Mouse (Mus musculus): ENCODE measurements around the gene Eps8.

Eps8 gene

DNA sequence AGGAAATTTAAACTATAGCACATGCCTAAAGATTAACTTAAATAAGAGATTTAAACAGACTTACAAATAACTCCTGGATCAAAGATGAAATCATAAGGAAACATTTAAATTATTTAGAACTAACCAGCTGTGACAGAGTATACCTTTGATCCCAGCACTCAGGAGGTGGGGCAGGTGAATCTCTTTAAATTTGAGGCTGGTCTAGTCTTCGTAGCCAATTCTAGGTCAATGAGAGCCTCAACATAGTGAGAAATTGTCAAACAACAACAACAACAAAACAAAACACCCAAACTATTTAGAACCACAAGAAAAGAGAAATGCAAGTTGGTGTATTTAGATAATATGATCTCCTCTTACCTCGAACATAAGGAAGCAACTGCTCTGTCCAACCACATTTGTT is at the start of gene Eps8:
TSS of gene Eps8 (minus strand) at position 101 of the 400 bp plus-strand sequence.
- no peak for DNase-seq (ENCODE audit: low read depth)

DNA sequence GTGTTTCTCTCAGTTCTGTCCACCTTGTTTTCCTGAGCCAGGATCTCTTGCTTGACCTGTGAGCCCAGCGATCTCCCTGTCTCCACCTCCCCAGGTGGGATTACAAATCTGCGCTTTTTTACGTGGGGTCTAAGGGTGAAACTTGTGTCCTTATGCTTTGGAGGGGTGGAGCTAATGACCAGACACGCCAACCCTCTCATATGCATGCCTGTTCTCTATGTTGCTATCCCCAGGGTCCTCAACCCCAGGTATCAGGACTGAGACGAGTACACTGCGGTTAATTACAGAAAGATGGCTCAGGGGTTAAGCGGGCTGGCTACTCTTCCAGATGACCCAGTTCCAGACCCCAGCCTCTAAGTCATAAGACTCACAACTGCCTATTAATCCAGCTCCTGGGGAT is 48.8 kb upstream of the Eps8 start:
- DNase-seq (ENCODE audit: low read depth): no peak

DNA sequence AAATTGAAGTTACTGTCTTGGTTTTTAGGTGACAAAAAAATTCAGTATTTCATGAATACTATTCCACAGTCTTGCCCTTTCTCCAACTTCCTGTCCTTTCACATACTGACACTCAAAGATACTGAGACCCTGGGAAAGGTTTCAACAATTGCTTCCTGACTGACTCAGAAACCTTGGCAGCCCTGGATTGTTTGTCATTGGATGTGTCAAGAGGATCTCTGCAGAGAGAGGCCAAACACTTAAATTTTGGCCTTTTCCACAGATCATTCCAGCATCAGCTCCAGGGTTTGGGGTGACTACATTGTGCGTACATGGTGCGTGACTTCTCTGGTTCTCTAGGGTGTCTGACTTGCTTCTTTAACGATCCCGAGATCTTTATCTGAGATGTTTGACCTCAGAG is 48.2 kb upstream of the Eps8 start:
- DNase-seq (ENCODE audit: low read depth): peak; percentile 85

DNA sequence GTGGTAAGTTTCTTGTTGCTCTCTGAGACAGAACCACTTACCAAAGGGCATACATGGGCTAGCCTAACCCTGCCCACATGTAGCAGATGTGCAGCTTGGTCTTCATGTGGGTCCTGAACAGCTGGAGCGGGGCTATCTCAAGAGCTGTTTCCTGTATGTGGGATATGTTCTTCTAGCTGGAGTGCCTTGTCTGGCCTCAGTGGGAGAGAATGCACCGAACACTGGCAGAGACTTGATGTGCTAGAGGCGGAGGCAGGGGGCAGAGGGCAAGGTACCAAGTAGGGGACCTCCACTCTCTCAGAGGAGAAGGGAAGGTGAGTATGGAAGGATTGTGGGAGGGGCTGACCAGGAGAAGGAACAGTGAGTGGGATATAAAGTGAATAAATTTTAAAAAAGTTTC is 47.5 kb upstream of the Eps8 start:
- no peak for DNase-seq (ENCODE audit: low read depth)

- DNase-seq (ENCODE audit: low read depth): no peak
Observed at GRCm38 (mm10) chr6:137699434-137699833, 44.8 kb upstream of the Eps8 start.

DNA sequence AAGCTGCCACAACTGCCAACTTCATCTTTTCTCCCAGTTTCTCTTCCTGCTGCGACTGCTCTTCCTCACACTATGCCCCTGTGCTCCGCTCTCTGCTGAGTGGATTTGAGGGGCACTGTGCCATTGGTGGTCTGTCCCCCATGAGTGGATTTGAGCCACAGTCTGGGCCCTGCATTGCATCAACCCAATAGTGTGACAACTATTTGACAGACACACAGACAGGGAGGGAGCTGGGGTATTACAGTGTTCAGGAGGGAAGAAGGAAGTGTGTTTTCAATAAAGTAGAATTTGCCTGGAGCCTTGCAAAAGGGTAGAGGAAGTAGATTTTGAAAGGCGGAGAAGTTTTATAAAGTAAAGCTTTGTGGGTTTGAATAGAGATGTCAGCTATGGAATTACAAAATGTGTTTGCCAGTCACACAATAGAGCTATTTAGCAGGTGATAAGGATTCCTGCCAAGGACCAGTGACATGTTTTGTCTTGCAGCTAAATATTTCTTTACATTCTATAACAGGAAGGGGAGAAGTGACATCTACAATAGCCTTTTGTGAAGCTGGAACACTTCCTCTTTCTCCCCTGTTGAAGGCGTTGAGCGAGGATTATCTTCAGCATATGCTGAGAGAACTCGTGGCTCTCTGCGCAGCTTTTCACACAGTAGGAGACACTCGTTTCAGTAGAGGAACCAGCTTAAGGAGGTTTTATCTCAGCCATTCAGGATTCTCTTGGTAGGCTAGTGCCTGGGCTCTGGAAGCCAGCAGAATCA is 41.9 kb upstream of the Eps8 start:
- DNase-seq (ENCODE audit: low read depth): no peak

DNA sequence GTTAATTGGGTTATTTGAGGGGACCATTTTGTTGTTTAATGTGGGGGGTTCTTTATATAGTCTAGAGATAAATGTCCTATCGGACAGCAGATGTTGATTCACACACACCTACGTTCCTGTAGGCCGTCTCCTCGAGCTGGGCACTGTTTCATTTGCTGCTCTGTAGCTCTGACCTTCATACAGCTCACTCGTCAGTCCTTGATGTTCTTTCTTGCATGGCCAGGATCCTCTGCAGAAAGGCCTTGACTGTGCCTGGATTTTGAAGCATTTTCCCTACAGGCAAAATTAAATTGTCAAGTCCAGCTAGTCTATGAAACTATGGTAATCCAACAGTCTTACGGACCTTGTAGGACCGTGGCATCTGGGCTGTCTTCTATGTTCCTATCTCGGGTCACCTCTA is 40.4 kb upstream of the Eps8 start:
- no peak for DNase-seq (ENCODE audit: low read depth)

GRCm38 (mm10) chr6:137694310-137694709 is 39.6 kb upstream of the Eps8 start:
- DNase-seq (ENCODE audit: low read depth): no peak

GRCm38 (mm10) chr6:137690550-137691119 is 36.0 kb upstream of the Eps8 start:
- DNase-seq (ENCODE audit: low read depth): peak; percentile 53

DNA sequence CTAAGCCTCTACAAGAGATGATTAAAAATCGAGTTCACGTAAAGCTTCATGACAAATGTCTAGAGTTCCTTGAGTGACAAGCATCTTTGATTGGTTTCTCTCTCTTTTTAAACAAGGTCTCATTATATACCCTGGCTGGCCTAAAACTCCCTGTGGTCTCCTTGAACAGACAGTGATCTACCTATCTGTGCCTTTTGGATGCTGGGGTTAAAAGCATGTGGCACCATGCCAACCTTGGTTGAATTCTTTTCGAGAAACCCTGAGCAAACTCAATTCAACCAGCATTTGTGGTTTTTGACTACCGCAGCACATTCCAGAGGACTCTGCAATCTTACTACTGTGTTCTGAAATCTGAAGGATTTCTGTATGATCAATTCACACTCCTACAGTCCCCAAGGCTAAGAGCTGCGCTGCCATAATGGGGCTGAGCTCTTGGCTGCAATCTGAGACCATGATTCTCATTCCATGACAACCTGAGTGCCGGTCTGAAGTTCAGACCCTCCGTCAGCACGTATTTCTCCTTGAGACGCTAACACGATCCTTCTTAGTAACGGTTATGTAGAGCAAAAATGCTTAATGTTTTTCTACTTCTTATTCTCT is 33.9 kb upstream of the Eps8 start:
- DNase-seq (ENCODE audit: low read depth): peak; percentile 61

- DNase-seq (ENCODE audit: low read depth): peak; percentile 32
Observed at GRCm38 (mm10) chr6:137688079-137688478, 33.4 kb upstream of the Eps8 start.

GRCm38 (mm10) chr6:137687667-137688066 is 33.0 kb upstream of the Eps8 start:
- no peak for DNase-seq (ENCODE audit: low read depth)

DNA sequence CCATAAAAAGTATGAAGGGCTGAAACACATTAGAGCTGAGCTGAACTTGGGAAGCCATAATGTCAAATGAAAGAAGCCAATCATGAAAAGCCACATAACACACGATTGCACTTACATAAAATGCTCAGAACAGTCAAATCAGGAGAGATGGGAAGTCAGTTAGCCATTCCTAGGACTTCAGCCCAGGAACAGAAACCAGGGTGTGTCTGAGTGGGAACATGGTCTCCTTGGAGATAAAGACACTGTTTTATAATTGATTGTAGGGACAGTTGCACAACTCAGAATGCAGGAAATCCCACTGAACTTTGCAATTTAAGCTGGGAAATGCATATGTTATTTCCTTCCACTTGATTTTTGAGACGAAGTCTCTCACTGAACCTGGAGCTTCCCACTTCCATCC is 28.0 kb upstream of the Eps8 start:
- no peak for DNase-seq (ENCODE audit: low read depth)

DNA sequence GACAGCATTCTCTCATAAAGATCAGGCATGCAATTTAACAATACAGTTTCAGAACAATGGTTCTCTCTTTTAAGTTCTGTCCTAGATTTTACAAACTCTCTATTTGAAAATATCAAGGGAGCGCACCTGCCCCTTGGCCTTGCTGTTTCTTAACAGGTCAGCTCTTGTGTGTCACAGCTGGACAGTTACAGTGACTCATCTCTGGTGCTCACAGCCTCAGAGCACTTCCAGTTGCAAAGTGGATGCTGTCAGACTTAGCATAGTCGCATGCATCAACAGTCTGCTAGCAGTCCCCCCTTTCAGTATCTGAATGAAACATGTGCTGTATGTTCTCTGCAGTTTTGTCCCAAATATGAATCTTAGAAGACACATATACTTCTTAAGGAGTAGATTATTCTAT is 26.3 kb upstream of the Eps8 start:
- peak; percentile 25 for DNase-seq (ENCODE audit: low read depth)

DNA sequence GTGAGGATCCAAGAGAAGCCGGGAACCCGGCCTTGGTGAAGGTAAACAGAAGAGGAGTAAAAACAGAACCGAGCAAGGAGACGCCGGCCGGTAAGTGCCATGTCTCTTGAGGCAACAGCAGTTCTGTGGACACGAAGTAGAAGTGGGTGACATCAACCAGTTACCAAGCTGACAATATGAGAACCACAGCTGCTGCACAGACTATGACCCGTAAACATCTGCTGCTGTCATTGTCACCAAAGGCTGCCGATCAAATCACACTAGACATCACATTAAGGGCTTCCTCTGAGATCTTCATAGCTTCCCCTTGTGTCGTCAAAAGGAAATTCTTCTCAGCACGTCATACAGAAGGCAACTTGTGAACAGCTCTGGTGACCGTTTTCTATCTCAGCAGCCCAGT is 21.9 kb upstream of the Eps8 start:
- DNase-seq (ENCODE audit: low read depth): no peak

GRCm38 (mm10) chr6:137675556-137675955 is 20.9 kb upstream of the Eps8 start:
- no peak for DNase-seq (ENCODE audit: low read depth)

DNA sequence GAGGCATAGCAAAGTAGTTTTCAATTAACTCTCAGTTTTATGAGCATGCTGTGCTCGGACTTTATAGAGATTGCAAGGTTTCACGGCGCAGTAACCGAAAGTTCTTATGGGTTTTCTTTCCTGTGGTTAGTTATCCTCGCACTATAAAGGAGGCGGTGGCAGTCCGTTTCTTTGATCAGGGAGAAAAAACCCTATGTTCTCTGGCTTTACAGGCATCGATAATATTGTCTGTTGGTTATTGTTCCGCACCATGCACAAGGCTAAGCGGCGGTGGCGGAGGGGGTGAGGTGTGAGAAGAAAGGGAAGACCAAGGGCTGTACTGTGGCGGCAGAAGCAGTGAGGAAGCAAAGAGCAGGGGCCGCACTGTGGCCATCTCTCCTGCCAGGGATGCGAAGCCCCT is 18.6 kb upstream of the Eps8 start:
- DNase-seq (ENCODE audit: low read depth): no peak

- DNase-seq (ENCODE audit: low read depth): no peak
Observed at GRCm38 (mm10) chr6:137671561-137671960, 16.9 kb upstream of the Eps8 start.

DNA sequence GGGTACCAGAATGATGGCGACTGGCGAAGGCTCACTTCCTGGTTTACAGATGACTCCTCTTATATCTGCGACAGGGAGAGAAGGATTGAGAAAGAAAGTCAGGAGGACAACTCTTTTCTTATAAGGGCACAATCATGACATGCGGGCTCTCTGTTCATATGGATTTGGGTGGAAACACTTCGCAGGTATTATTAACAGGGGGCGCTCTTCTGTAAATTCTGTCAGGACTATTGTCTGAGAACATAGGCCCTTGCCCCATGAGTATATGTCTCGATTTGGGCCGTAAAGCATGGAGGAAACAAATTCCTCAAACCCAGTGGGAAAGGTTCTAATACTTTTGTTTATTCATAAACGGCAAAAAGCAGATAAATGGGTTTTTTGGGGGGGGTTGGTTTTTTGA is 16.1 kb upstream of the Eps8 start:
- no peak for DNase-seq (ENCODE audit: low read depth)

DNA sequence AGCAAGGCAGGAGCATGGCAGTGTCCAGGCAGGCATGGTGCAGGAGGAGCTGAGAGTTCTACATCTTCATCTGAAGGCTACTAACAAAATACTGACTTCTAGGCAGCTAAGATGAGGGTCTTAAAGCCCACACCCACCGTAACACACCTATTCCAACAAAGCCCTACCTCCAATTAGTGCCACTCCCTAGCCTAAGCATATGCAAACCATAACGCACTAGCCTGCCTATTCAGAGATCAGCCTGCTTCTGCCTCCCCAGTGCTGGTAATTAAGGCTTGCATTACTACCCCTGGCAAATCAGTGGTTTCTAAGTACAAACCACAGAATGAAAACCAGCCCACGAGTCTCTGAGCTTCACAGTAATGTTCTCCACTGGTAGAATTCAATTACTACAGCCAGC is 15.2 kb upstream of the Eps8 start:
- DNase-seq (ENCODE audit: low read depth): no peak

DNA sequence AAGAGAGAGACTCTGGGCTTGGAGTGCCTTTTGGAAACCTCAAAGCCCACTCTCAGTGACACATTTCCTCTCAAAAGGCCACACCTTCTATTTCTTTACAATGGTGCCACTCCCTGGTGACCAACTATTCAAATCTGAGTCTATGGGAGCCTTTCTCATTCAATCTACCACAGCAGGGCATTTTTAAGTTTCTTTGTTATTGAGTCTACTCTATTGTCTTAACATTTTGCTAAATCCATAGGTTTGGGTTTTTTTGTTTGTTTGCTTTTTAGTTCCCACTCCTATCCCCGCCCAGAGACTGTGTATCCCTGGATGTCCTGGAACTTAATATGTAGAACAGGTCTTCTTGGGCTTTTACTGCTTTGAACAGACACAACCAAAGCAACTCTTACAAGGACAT is 14.8 kb upstream of the Eps8 start:
- no peak for DNase-seq (ENCODE audit: low read depth)

- no peak for DNase-seq (ENCODE audit: low read depth)
Observed at GRCm38 (mm10) chr6:137668331-137668730, 13.7 kb upstream of the Eps8 start.

DNA sequence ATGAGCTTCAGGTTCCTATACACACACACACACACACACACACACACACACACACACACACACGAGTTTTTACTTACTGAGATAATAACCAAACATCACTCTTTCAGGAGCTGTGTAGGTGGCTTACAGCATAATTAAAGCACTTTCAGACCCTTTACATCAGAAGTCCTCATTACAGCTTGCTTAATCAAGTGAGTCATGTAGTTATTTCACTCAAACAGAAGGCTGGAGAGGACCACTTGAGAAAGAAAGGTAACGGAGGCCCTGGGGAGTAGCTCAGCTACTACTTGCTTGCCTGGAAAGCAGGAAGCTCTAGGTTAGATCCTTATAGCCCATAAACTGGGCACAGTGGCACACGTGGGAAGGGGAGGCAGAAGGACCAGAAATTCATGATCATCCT is 13.0 kb upstream of the Eps8 start:
- no peak for DNase-seq (ENCODE audit: low read depth)

DNA sequence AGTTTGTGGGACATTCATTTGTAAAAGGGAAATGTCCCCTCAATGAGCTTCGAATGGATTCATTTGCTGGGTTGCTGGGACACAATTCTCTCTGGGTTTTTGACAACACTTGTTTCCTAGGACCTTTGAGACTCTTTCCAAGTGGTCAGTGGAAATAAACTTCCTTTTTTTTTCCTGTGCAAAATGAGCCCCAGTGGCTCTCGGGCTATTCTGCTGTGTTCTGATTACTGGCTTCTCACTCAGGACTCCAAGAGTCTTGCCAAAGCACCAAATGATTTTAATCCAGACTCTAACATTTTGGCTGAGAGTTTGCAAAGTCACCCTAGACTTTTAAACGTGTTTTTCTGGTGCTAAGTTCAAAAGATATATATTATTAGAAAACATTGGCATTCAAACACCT is 10.3 kb upstream of the Eps8 start:
- DNase-seq (ENCODE audit: low read depth): no peak
